Mouse (Mus musculus): ENCODE measurements around the gene Sema3e. TPM values are rescaled to one million over a fixed set of nuclear protein-coding genes. Genes with fewer than 3 reads are reported as not detected.

Gene Sema3e
- polyA plus RNA-seq, 1 experiment from 2014 or later = 5.1 TPM

- Histone ChIP-seq H3K27ac (no peak overlapping the region), H3K9ac (no peak overlapping the region), H3K36me3 (no peaks in the 10 kb centered on the region), H3K4me1 (peaks cover 4% of the 10 kb centered on the region; the same call in 1 of the 2 replicates), H3K4me2 (replicated peaks) (no peak overlapping the region), H3K27me3 (no peaks in the 10 kb centered on the region), H3K9me3 (replicated peaks) (no peaks in the 10 kb centered on the region), H3K4me3 (no peak overlapping the region)
- WGBS = 86% methylated on average over 4 of the region's 4 CpGs
- no peak for ATAC-seq (ENCODE audit: low FRiP score)
Observed at GRCm38 (mm10) chr5:14090609-14090969, 65.5 kb downstream of the Sema3e start.

DNA sequence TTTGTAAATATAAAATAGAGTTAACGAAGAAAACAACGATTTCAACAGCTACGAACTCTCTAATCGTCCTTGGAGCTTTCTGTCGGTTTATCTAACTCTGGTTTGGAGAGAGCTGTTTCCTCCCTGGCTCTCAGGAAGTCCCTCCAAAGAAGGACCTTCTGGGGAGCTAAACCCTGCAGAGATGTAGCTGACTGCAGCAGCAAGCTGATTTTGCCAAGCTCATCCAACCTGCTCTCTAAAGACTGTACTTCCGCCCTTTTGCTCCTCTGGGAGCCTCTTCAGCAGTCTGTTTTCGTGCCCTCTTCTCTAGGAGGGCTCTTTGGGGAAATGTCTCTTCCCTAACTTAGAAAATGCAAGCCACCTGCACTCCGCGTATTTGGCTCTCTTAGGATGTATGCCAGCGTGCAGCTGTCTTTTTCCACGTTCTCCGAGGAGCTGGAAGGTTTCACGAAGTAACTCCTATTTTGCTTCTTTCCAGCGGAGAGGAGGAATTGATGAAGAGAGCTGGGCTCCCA, 67.2 kb downstream of the Sema3e start:
- Histone ChIP-seq H3K27ac (no peak overlapping the region), H3K9me3 (replicated peaks) (no peaks in the 10 kb centered on the region), H3K27me3 (no peaks in the 10 kb centered on the region), H3K9ac (no peak overlapping the region), H3K4me1 (peaks cover 4% of the 10 kb centered on the region; the same call in 1 of the 2 replicates), H3K4me2 (replicated peaks) (peak overlapping the region; percentile 28), H3K36me3 (no peaks in the 10 kb centered on the region), H3K4me3 (no peak overlapping the region)
- ATAC-seq (ENCODE audit: low FRiP score) = no peak
- 48% methylated on average over 14 of the region's 14 CpGs for WGBS

DNA sequence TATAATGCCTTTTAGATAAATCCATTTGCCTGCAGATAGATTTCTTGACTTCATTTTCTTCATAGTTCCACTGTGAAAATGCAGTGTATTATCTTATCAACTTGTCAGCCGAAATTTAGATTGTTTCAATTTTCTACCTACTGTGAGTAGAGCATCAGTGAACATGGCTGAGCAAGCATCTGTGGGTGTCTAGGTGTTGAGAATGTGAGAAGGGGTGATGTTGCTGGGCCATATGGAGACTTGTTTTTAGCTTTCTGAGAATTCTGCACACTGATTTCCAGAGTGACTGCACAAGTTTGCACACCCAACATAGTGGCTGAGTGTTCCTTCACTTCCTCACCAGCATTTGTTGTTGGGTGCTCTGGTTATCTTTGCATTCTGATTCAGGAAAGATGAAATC, 71.1 kb downstream of the Sema3e start:
- ATAC-seq (ENCODE audit: low FRiP score) = no peak

DNA sequence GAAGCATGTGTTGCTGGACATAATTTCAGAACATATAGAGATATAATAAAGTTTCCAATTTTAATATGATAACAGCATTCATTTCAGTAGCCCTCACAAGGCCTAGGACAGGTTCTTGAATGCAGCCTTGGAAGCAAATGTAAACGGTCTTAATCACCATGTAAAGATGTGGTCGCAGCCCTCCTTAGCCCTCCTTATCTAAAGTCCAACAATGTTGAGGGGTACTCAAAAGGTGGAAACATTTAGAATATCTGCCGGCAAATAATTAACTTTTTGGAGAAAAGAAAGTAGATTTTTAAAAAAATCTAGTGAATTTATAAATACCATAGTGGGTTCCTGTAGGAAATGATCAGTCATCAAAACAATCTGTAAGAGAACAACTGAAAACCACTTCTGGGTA, 73.6 kb downstream of the Sema3e start:
- H3K27me3 ChIP-seq = no peaks in the 10 kb centered on the region
- no peak for ATAC-seq (ENCODE audit: low FRiP score)
- no peak overlapping the region for H3K4me2 ChIP-seq (replicated peaks)
- 91% methylated on average over 3 of the region's 3 CpGs for WGBS
- H3K4me3 ChIP-seq = no peak overlapping the region
- no peak overlapping the region for H3K9ac ChIP-seq
- H3K4me1 ChIP-seq = no peaks in the 10 kb centered on the region
- no peaks in the 10 kb centered on the region for H3K9me3 ChIP-seq (replicated peaks)
- no peak overlapping the region for H3K27ac ChIP-seq
- H3K36me3 ChIP-seq = no peaks in the 10 kb centered on the region

More for the DNA sequence above, 71.1 kb downstream of the Sema3e start:
- Histone ChIP-seq H3K4me1 (peaks cover 4% of the 10 kb centered on the region; the same call in 1 of the 2 replicates), H3K36me3 (no peaks in the 10 kb centered on the region), H3K27me3 (no peaks in the 10 kb centered on the region), H3K4me3 (no peak overlapping the region), H3K9ac (no peak overlapping the region), H3K9me3 (replicated peaks) (no peaks in the 10 kb centered on the region), H3K4me2 (replicated peaks) (no peak overlapping the region), H3K27ac (no peak overlapping the region)
- 97% methylated on average over 1 of the region's 1 CpGs for WGBS

- ATAC-seq (ENCODE audit: low FRiP score) = no peak
- Histone ChIP-seq H3K36me3 (no peaks in the 10 kb centered on the region), H3K4me2 (replicated peaks) (no peak overlapping the region), H3K4me3 (no peak overlapping the region), H3K9ac (no peak overlapping the region), H3K27me3 (no peaks in the 10 kb centered on the region), H3K4me1 (no peaks in the 10 kb centered on the region), H3K9me3 (replicated peaks) (no peaks in the 10 kb centered on the region), H3K27ac (no peak overlapping the region)
- 79% methylated on average over 4 of the region's 4 CpGs for WGBS
Observed at GRCm38 (mm10) chr5:14107365-14107764, 82.3 kb downstream of the Sema3e start.

DNA sequence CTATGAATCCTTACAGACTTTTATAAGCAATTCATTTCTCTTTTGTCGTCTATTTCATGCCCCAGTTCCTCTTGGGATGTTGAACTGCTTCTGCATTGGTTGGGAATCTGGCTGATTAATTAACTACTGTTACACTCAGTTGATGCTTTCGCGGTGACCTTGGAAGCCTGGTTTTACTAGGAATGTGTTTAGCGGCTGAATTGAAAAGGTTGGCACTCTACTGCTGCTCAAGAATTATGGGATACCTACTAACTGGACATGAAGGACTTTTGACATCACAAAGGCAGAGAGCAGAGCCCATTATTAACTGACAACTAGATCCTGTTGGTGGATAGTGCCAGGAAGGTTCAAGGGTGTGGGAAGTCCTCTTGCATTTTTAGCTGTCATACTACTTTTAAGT, 83.9 kb downstream of the Sema3e start:
- Histone ChIP-seq H3K4me2 (replicated peaks) (no peak overlapping the region), H3K4me1 (no peaks in the 10 kb centered on the region), H3K9me3 (replicated peaks) (no peaks in the 10 kb centered on the region), H3K27me3 (no peaks in the 10 kb centered on the region), H3K4me3 (no peak overlapping the region), H3K9ac (no peak overlapping the region), H3K27ac (no peak overlapping the region), H3K36me3 (no peaks in the 10 kb centered on the region)
- whole genome bisulfite sequencing = 86% methylated on average over 4 of the region's 4 CpGs
- ATAC-seq (ENCODE audit: low FRiP score) = no peak

DNA sequence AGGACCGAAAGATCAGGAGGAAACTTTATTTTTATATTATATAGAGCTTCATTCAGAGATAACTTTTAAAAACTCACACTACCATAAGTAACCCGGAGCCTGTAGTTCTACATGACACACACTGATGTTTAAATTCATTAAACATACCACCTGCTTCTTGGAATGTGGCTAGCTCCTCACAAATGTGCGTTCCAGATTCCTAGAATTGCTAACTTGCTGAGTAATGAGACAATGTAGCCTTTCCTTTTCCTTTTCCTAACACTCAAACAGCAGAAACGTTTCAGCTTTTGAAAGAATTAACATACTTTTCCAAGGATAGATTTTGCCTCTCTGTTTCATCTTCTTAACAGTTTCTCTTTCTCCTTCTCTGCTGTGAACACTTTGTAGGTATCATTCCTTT, 86.3 kb downstream of the Sema3e start:
- Histone ChIP-seq H3K4me3 (no peak overlapping the region), H3K27me3 (no peaks in the 10 kb centered on the region), H3K4me1 (no peaks in the 10 kb centered on the region), H3K9ac (no peak overlapping the region), H3K4me2 (replicated peaks) (no peak overlapping the region), H3K36me3 (no peaks in the 10 kb centered on the region), H3K27ac (no peak overlapping the region), H3K9me3 (replicated peaks) (no peaks in the 10 kb centered on the region)
- WGBS = 77% methylated on average over 4 of the region's 4 CpGs
- ATAC-seq (ENCODE audit: low FRiP score) = no peak

- Histone ChIP-seq H3K36me3 (no peaks in the 10 kb centered on the region), H3K27me3 (no peaks in the 10 kb centered on the region), H3K4me3 (no peak overlapping the region), H3K9ac (no peak overlapping the region), H3K9me3 (replicated peaks) (no peaks in the 10 kb centered on the region), H3K4me1 (no peaks in the 10 kb centered on the region), H3K27ac (no peak overlapping the region), H3K4me2 (replicated peaks) (no peak overlapping the region)
- ATAC-seq (ENCODE audit: low FRiP score) = no peak
- 74% methylated on average over 5 of the region's 5 CpGs for WGBS
Observed at GRCm38 (mm10) chr5:14121902-14122301, 96.8 kb downstream of the Sema3e start.

GRCm38 (mm10) chr5:14126591-14126990, 101.5 kb downstream of the Sema3e start:
- WGBS = 69% methylated on average over 1 of the region's 1 CpGs
- no peak overlapping the region for H3K9ac ChIP-seq
- no peak overlapping the region for H3K27ac ChIP-seq
- H3K27me3 ChIP-seq = no peaks in the 10 kb centered on the region
- no peaks in the 10 kb centered on the region for H3K4me1 ChIP-seq
- no peak overlapping the region for H3K4me2 ChIP-seq (replicated peaks)
- H3K9me3 ChIP-seq (replicated peaks) = no peaks in the 10 kb centered on the region
- H3K4me3 ChIP-seq = no peak overlapping the region
- no peak for ATAC-seq (ENCODE audit: low FRiP score)
- no peaks in the 10 kb centered on the region for H3K36me3 ChIP-seq

- 80% methylated on average over 8 of the region's 8 CpGs for WGBS
- H3K4me3 ChIP-seq = no peak overlapping the region
- no peak overlapping the region for H3K27ac ChIP-seq
- no peak for ATAC-seq (ENCODE audit: low FRiP score)
- H3K36me3 ChIP-seq = no peaks in the 10 kb centered on the region
- no peak overlapping the region for H3K9ac ChIP-seq
- H3K4me1 ChIP-seq = no peaks in the 10 kb centered on the region
- no peaks in the 10 kb centered on the region for H3K9me3 ChIP-seq (replicated peaks)
- no peaks in the 10 kb centered on the region for H3K27me3 ChIP-seq
- H3K4me2 ChIP-seq (replicated peaks) = no peak overlapping the region
Observed at GRCm38 (mm10) chr5:14135929-14136328, 110.9 kb downstream of the Sema3e start.

- Histone ChIP-seq H3K4me3 (no peak overlapping the region), H3K9me3 (replicated peaks) (no peaks in the 10 kb centered on the region), H3K36me3 (no peaks in the 10 kb centered on the region), H3K4me2 (replicated peaks) (no peak overlapping the region), H3K9ac (no peak overlapping the region), H3K27ac (no peak overlapping the region), H3K4me1 (no peaks in the 10 kb centered on the region), H3K27me3 (no peaks in the 10 kb centered on the region)
- 94% methylated on average over 1 of the region's 1 CpGs for WGBS
- ATAC-seq (ENCODE audit: low FRiP score) = no peak
Observed at GRCm38 (mm10) chr5:14138725-14139124, 113.6 kb downstream of the Sema3e start.

DNA sequence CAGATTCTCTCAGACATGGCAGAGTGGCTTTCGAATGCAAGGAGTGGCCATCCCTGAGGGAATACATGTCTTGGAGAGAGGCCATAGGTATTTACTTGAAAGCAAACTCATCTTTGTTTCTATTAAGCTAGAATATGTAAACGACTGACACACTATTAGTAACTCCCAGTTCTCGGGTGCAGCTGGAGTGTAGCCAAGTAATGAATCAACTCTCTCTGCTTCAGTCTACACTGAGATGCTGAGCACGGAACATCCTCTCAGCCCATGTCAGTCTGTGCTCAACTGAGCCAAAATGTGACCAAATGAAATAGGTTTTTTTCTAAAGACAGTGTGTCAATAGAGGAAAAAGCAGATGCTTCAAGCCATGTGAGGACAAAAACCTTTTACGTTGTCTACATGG, 137.5 kb downstream of the Sema3e start:
- no peaks in the 10 kb centered on the region for H3K36me3 ChIP-seq
- no peaks in the 10 kb centered on the region for H3K4me1 ChIP-seq
- H3K27ac ChIP-seq = no peak overlapping the region
- no peaks in the 10 kb centered on the region for H3K27me3 ChIP-seq
- ATAC-seq (ENCODE audit: low FRiP score) = no peak
- no peak overlapping the region for H3K4me2 ChIP-seq (replicated peaks)
- 75% methylated on average over 5 of the region's 5 CpGs for WGBS
- H3K4me3 ChIP-seq = no peak overlapping the region
- no peak overlapping the region for H3K9ac ChIP-seq
- no peaks in the 10 kb centered on the region for H3K9me3 ChIP-seq (replicated peaks)

GRCm38 (mm10) chr5:14163280-14163679, 138.2 kb downstream of the Sema3e start:
- H3K9ac ChIP-seq = no peak overlapping the region
- H3K4me3 ChIP-seq = no peak overlapping the region
- no peaks in the 10 kb centered on the region for H3K4me1 ChIP-seq
- ATAC-seq (ENCODE audit: low FRiP score) = no peak
- 82% methylated on average over 3 of the region's 3 CpGs for WGBS
- H3K9me3 ChIP-seq (replicated peaks) = no peaks in the 10 kb centered on the region
- H3K27me3 ChIP-seq = no peaks in the 10 kb centered on the region
- H3K36me3 ChIP-seq = no peaks in the 10 kb centered on the region
- no peak overlapping the region for H3K4me2 ChIP-seq (replicated peaks)
- H3K27ac ChIP-seq = no peak overlapping the region

Data from hindbrain, embryonic 12.5 days (tissue).